In the genomic region with DNA sequence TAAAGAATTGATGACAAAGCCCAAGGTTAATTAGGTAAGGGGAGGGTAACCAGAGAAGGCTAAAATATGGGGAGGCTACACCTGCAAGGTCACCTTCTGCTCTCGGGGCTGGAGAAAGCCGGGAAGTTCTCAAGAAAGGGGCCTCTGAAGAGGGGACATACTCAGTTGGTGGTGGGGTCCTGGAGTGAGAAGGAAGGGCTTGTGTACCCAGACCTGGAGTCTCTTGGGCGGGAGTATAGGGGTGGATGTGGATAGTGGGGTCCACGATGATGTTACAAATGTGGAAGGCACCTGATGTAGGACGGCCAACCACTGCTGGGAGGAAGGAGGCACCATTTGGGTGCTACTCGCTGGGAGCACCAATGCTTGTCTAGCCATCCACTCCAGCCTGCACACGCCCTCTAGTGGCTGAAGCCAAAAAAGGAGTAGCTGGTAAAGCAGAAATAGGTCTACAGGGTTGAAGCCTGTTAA, we compare ENCODE assay signal across 8 mouse cellular contexts. TPM values are rescaled to one million over a fixed set of nuclear protein-coding genes. Genes with fewer than 3 reads are reported as not detected.
A peak's percentile ranks its signal among the peaks of the same experiment; 100 is the strongest.
DNase-seq lines count a peak whose midpoint lies in the region; ATAC-seq and TF ChIP-seq lines count a peak whose summit lies in the region.

No protein-coding gene starts in this region.

- no peak for TF ChIP-seq EP300 in CH12.LX (IDR thresholded peaks at IDR 0.05; ENCODE audit: low read length)

- H3K36me3 ChIP-seq in CH12.LX (replicated peaks in 1 of 2; ENCODE audit: control insufficient read depth in 1 of 2, insufficient read depth in 1 of 2, low read length in 1 of 2): no peaks in the 10 kb centered on the region
- no peaks in the 10 kb centered on the region for H3K36me3 ChIP-seq in heart, embryonic 12.5 days
- H3K36me3 ChIP-seq in kidney, embryonic 15.5 days: no peaks in the 10 kb centered on the region
- no peaks in the 10 kb centered on the region for H3K36me3 ChIP-seq in limb, embryonic 13.5 days
- no peaks in the 10 kb centered on the region for H3K36me3 ChIP-seq in stomach, embryonic 16.5 days (ENCODE audit: control insufficient read depth, insufficient read depth, low read length)

- no peak for TF ChIP-seq POLR2A in CH12.LX (IDR thresholded peaks at IDR 0.05; ENCODE audit: low read depth, low read length)
- TF ChIP-seq POLR2A in brain, embryonic 14.5 days (IDR thresholded peaks at IDR 0.05; ENCODE audit: borderline replicate concordance, extremely low read depth, insufficient read depth, insufficient read length, poor library complexity, severe bottlenecking): no peak

- H3K4me1 ChIP-seq in CH12.LX (ENCODE audit: control insufficient read depth in 1 of 2, insufficient read depth in 2 of 2): peaks cover 0 to 3% of the 10 kb centered on the region in 2 experiments; a peak in 1 of 4 replicates
- peaks cover 8% of the 10 kb centered on the region; the same call in 1 of the 2 replicates for H3K4me1 ChIP-seq in heart, embryonic 12.5 days (replicated peaks)
- H3K4me1 ChIP-seq in kidney, embryonic 15.5 days: peaks cover 15% of the 10 kb centered on the region
- peaks cover 50% of the 10 kb centered on the region for H3K4me1 ChIP-seq in limb, embryonic 13.5 days
- H3K4me1 ChIP-seq in stomach, embryonic 16.5 days (ENCODE audit: control insufficient read depth, insufficient read depth, low read length): 0 out of 2 replicates have a peak, but pooled peaks cover 6% of the 10 kb centered on the region

- in situ Hi-C loops in CH12.LX (cut with MboI; ENCODE audit: low pct_ligation_motif_present, low pct_unique_long_range_greater_than_20kb, low sequenced_read_pairs): no loop called here

- no peaks in the 10 kb centered on the region for H3K9me3 ChIP-seq in CH12.LX (replicated peaks; ENCODE audit: low read length)
- no peaks in the 10 kb centered on the region for H3K9me3 ChIP-seq in heart, embryonic 12.5 days (replicated peaks)
- H3K9me3 ChIP-seq in kidney, embryonic 15.5 days (replicated peaks): no peaks in the 10 kb centered on the region
- no peaks in the 10 kb centered on the region for H3K9me3 ChIP-seq in limb, embryonic 13.5 days
- no peaks in the 10 kb centered on the region for H3K9me3 ChIP-seq in stomach, embryonic 16.5 days (replicated peaks; ENCODE audit: control insufficient read depth, low read length)

- H3K27ac ChIP-seq in CH12.LX (ENCODE audit: insufficient read depth, low read depth): no peak overlapping the region
- 0 out of 2 replicates have a peak overlapping the region, but pooled peaks have one; percentile 8 for H3K27ac ChIP-seq in heart, embryonic 12.5 days (ENCODE audit: poor library complexity, severe bottlenecking)
- H3K27ac ChIP-seq in kidney, embryonic 15.5 days: no peak overlapping the region
- peak overlapping the region; percentile 92 for H3K27ac ChIP-seq in limb, embryonic 13.5 days
- peak overlapping the region; percentile 74; the same call in 1 of the 2 replicates for H3K27ac ChIP-seq in stomach, embryonic 16.5 days (ENCODE audit: low read length)

- dilution Hi-C loops in CH12.LX (cut with MboI; ENCODE audit: extremely low pct_ligation_motif_present, extremely low pct_unique_long_range_greater_than_20kb, low sequenced_read_pairs): no loop called here

- H3K4me3 ChIP-seq in CH12.LX (replicated peaks in 1 of 3; ENCODE audit: low read depth in 2 of 3, low read length in 2 of 3, poor library complexity in 1 of 3): no peak overlapping the region
- no peak overlapping the region for H3K4me3 ChIP-seq in heart, embryonic 12.5 days
- no peak overlapping the region for H3K4me3 ChIP-seq in kidney, embryonic 15.5 days (replicated peaks)
- H3K4me3 ChIP-seq in limb, embryonic 13.5 days: 0 out of 2 replicates have a peak overlapping the region, but pooled peaks have one; percentile 7
- no peak overlapping the region for H3K4me3 ChIP-seq in stomach, embryonic 16.5 days (replicated peaks; ENCODE audit: low read length)

- H3K4me2 ChIP-seq in CH12.LX (ENCODE audit: insufficient read depth, low read depth, poor library complexity, severe bottlenecking): no peak overlapping the region; the same call in 1 of the 2 replicates
- H3K4me2 ChIP-seq in heart, embryonic 12.5 days: no peak overlapping the region
- H3K4me2 ChIP-seq in kidney, embryonic 15.5 days: no peak overlapping the region
- peak overlapping the region; percentile 51 for H3K4me2 ChIP-seq in limb, embryonic 13.5 days (replicated peaks)
- H3K4me2 ChIP-seq in stomach, embryonic 16.5 days (ENCODE audit: low read depth, low read length): no peak overlapping the region; the same call in 1 of the 2 replicates

- H3K27me3 ChIP-seq in CH12.LX (replicated peaks): no peaks in the 10 kb centered on the region
- H3K27me3 ChIP-seq in heart, embryonic 12.5 days (replicated peaks): 0 out of 2 replicates have a peak, but pooled peaks cover 3% of the 10 kb centered on the region
- H3K27me3 ChIP-seq in kidney, embryonic 15.5 days: peaks cover 3% of the 10 kb centered on the region; the same call in 1 of the 2 replicates
- H3K27me3 ChIP-seq in limb, embryonic 13.5 days: no peaks in the 10 kb centered on the region
- no peaks in the 10 kb centered on the region for H3K27me3 ChIP-seq in stomach, embryonic 16.5 days (ENCODE audit: control insufficient read depth, insufficient read depth, low read length)

- H3K79me2 ChIP-seq in CH12.LX (replicated peaks; ENCODE audit: control insufficient read depth, extremely low read depth, insufficient read depth, poor library complexity, severe bottlenecking): no peaks in the 10 kb centered on the region

- TF ChIP-seq RAD21 in CH12.LX (IDR thresholded peaks at IDR 0.05; ENCODE audit: low read depth, low read length): peak; percentile 95

- 26% methylated on average over 7 of the region's 7 CpGs for WGBS in heart, embryonic 12.5 days
- 15% methylated on average over 7 of the region's 7 CpGs for WGBS in kidney, embryonic 15.5 days
- 14% methylated on average over 7 of the region's 7 CpGs for WGBS in limb, embryonic 13.5 days
- 10% methylated on average over 7 of the region's 7 CpGs for WGBS in stomach, embryonic 16.5 days

- peak; percentile 84 for DNase-seq in CH12.LX (ENCODE audit: extremely low read depth)
- peak; percentile 88 for DNase-seq in brain, embryonic 14.5 days (ENCODE audit: low read depth)
- DNase-seq in fibroblast of lung, adult 2 months (ENCODE audit: low read depth): peak; percentile 71
- peak; percentile 5 to 50 for DNase-seq in natural killer cell, adult 2 months (ENCODE audit: low spot score in 2 of 2)

- peak; percentile 53 for ATAC-seq in heart, embryonic 12.5 days (ENCODE audit: insufficient number of reproducible peaks, low FRiP score)
- peak; percentile 88 for ATAC-seq in kidney, embryonic 15.5 days (replicated peaks; ENCODE audit: low FRiP score)
- peak; percentile 84 for ATAC-seq in limb, embryonic 13.5 days (ENCODE audit: low FRiP score, low read depth)
- ATAC-seq in stomach, embryonic 16.5 days (ENCODE audit: insufficient read depth, low FRiP score): peak; percentile 78

- peak; percentile 67 to 94 for TF ChIP-seq CTCF in CH12.LX (conservative IDR thresholded peaks at IDR 0.05 in 1 of 2, IDR thresholded peaks at IDR 0.05 in 1 of 2; ENCODE audit: low read depth in 2 of 2, low read length in 2 of 2)
- peak; percentile 82 for TF ChIP-seq CTCF in brain, embryonic 14.5 days (IDR thresholded peaks at IDR 0.05; ENCODE audit: borderline replicate concordance, extremely low read depth, insufficient read depth, insufficient read length)

- H3K9ac ChIP-seq in CH12.LX (ENCODE audit: insufficient read depth, low read depth): no peak overlapping the region
- H3K9ac ChIP-seq in heart, embryonic 12.5 days: no peak overlapping the region
- H3K9ac ChIP-seq in kidney, embryonic 15.5 days: no peak overlapping the region
- no peak overlapping the region for H3K9ac ChIP-seq in limb, embryonic 13.5 days
- H3K9ac ChIP-seq in stomach, embryonic 16.5 days (ENCODE audit: low read length): no peak overlapping the region

RNA-seq across cellular contexts. Expression of gene Gm1113, which starts 5.9 kb away (rescaled TPM):
- total RNA-seq in CH12.LX (2012; rRNA removed) (not detected in 2 replicates), CH12.LX (2014; rRNA removed) (not detected in 2 replicates)
- polyA plus RNA-seq in CH12.LX (2012; ENCODE audit: insufficient read length, low read depth): not detected in 2 replicates
- polyA plus RNA-seq in brain, embryonic 14.5 days (2012; rRNA removed): not detected in 2 replicates
- polyA plus RNA-seq in heart, embryonic 12.5 days (2016; fragmentation: Nextera tagmentation; extraction: Ambion mirVana): not detected in 2 replicates
- polyA plus RNA-seq in kidney, embryonic 15.5 days (2015; fragmentation: Nextera tagmentation; extraction: Ambion mirVana): not detected in 2 replicates
- not detected in 2 replicates for polyA plus RNA-seq in limb, embryonic 13.5 days (2015; fragmentation: Nextera tagmentation; extraction: Ambion mirVana)
- not detected in 2 replicates for polyA plus RNA-seq in stomach, embryonic 16.5 days (2015; fragmentation: Nextera tagmentation; extraction: Ambion mirVana)

RNA-seq across cellular contexts. Expression of gene Ddx25, which starts 34.4 kb away (rescaled TPM):
- total RNA-seq in CH12.LX (2012; rRNA removed) (0.50 and 0.85 TPM in 2 replicates), CH12.LX (2014; rRNA removed) (0.44 and 0.68 TPM in 2 replicates)
- 0.33 and 0.46 TPM in 2 replicates for polyA plus RNA-seq in CH12.LX (2012; ENCODE audit: insufficient read length, low read depth)
- polyA plus RNA-seq in brain, embryonic 14.5 days (2012; rRNA removed): 11.2 and 15.2 TPM in 2 replicates
- 1.7 and 2.0 TPM in 2 replicates for polyA plus RNA-seq in heart, embryonic 12.5 days (2016; fragmentation: Nextera tagmentation; extraction: Ambion mirVana)
- 2.3 and 2.4 TPM in 2 replicates for polyA plus RNA-seq in kidney, embryonic 15.5 days (2015; fragmentation: Nextera tagmentation; extraction: Ambion mirVana)
- 4.3 and 4.5 TPM in 2 replicates for polyA plus RNA-seq in limb, embryonic 13.5 days (2015; fragmentation: Nextera tagmentation; extraction: Ambion mirVana)
- 1.2 and 1.4 TPM in 2 replicates for polyA plus RNA-seq in stomach, embryonic 16.5 days (2015; fragmentation: Nextera tagmentation; extraction: Ambion mirVana)

RNA-seq across cellular contexts. Expression of gene Pus3, which starts 34.4 kb away (rescaled TPM):
- total RNA-seq in CH12.LX (2012; rRNA removed): 18.0 and 22.5 TPM in 2 replicates
- 40.8 and 45.2 TPM in 2 replicates for total RNA-seq in CH12.LX (2014; rRNA removed)
- polyA plus RNA-seq in CH12.LX (2012; ENCODE audit: insufficient read length, low read depth): 21.8 and 22.1 TPM in 2 replicates
- polyA plus RNA-seq in brain, embryonic 14.5 days (2012; rRNA removed): 12.6 and 16.1 TPM in 2 replicates
- 12.3 and 14.0 TPM in 2 replicates for polyA plus RNA-seq in heart, embryonic 12.5 days (2016; fragmentation: Nextera tagmentation; extraction: Ambion mirVana)
- 21.8 and 22.0 TPM in 2 replicates for polyA plus RNA-seq in kidney, embryonic 15.5 days (2015; fragmentation: Nextera tagmentation; extraction: Ambion mirVana)
- 21.2 and 21.6 TPM in 2 replicates for polyA plus RNA-seq in limb, embryonic 13.5 days (2015; fragmentation: Nextera tagmentation; extraction: Ambion mirVana)
- polyA plus RNA-seq in stomach, embryonic 16.5 days (2015; fragmentation: Nextera tagmentation; extraction: Ambion mirVana): 16.9 and 17.1 TPM in 2 replicates

RNA-seq across cellular contexts. Expression of gene Pate2, which starts 46.1 kb away (rescaled TPM):
- total RNA-seq in CH12.LX (2012; rRNA removed) (0.17 and 1.0 TPM in 2 replicates), CH12.LX (2014; rRNA removed) (0.24 and 0.59 TPM in 2 replicates)
- 0.41 and 0.68 TPM in 2 replicates for polyA plus RNA-seq in CH12.LX (2012; ENCODE audit: insufficient read length, low read depth)
- polyA plus RNA-seq in brain, embryonic 14.5 days (2012; rRNA removed): 1.1 and 1.4 TPM in 2 replicates
- polyA plus RNA-seq in heart, embryonic 12.5 days (2016; fragmentation: Nextera tagmentation; extraction: Ambion mirVana): 0.45 and 0.66 TPM in 2 replicates
- polyA plus RNA-seq in kidney, embryonic 15.5 days (2015; fragmentation: Nextera tagmentation; extraction: Ambion mirVana): 1.0 TPM in 2 replicates
- polyA plus RNA-seq in limb, embryonic 13.5 days (2015; fragmentation: Nextera tagmentation; extraction: Ambion mirVana): 0.78 and 1.0 TPM in 2 replicates
- polyA plus RNA-seq in stomach, embryonic 16.5 days (2015; fragmentation: Nextera tagmentation; extraction: Ambion mirVana): 0.34 and 0.57 TPM in 2 replicates

RNA-seq across cellular contexts. Expression of gene Hyls1, which starts 46.2 kb away (rescaled TPM):
- total RNA-seq in CH12.LX (2012; rRNA removed): 15.4 and 16.0 TPM in 2 replicates
- total RNA-seq in CH12.LX (2014; rRNA removed): 18.9 and 21.5 TPM in 2 replicates
- 18.3 and 20.2 TPM in 2 replicates for polyA plus RNA-seq in CH12.LX (2012; ENCODE audit: insufficient read length, low read depth)
- polyA plus RNA-seq in brain, embryonic 14.5 days (2012; rRNA removed): 13.4 and 14.5 TPM in 2 replicates
- polyA plus RNA-seq in heart, embryonic 12.5 days (2016; fragmentation: Nextera tagmentation; extraction: Ambion mirVana): 13.6 and 14.9 TPM in 2 replicates
- 15.5 and 15.6 TPM in 2 replicates for polyA plus RNA-seq in kidney, embryonic 15.5 days (2015; fragmentation: Nextera tagmentation; extraction: Ambion mirVana)
- 16.6 and 18.2 TPM in 2 replicates for polyA plus RNA-seq in limb, embryonic 13.5 days (2015; fragmentation: Nextera tagmentation; extraction: Ambion mirVana)
- polyA plus RNA-seq in stomach, embryonic 16.5 days (2015; fragmentation: Nextera tagmentation; extraction: Ambion mirVana): 10.4 and 12.0 TPM in 2 replicates

Comparison
In these comparisons a context has a peak if more than half of its experiments do, and no peak if none do; other contexts are left out.
1. DNase-seq: peak in every context shown above with its lines; median percentile 88 in brain, embryonic 14.5 days; 84 in CH12.LX; 71 in fibroblast of lung, adult 2 months; 28 in natural killer cell, adult 2 months.
2. H3K27ac ChIP-seq: peak in heart, embryonic 12.5 days (single experiment), limb, embryonic 13.5 days (single experiment) and stomach, embryonic 16.5 days (single experiment); none in CH12.LX (single experiment) and kidney, embryonic 15.5 days (single experiment).
3. Peak in every context shown above with its lines, with median percentiles within 50 percentile points of each other: ATAC-seq.